Mouse (Mus musculus) kidney, adult 10 weeks (tissue): ENCODE measurements around the gene Zap70. TPM values are rescaled to one million over a fixed set of nuclear protein-coding genes. Genes with fewer than 3 reads are reported as not detected.

Experiments
- polyA plus RNA-seq: library from polyadenylated mRNA; stranded (reverse); fragments of 350-450 nt; fragmentation: Illumina TruSeq; extraction: RNeasy Lipid Tissue Mini Kit (QIAGEN cat#74804); gene quantifications from one replicate; pipeline ENCODE4 v1.2.3, GENCODE M21; 2014; ENCODE audit warnings: low read depth, low replicate concordance

The Zap70 gene
- not detected for polyA plus RNA-seq

DNA sequence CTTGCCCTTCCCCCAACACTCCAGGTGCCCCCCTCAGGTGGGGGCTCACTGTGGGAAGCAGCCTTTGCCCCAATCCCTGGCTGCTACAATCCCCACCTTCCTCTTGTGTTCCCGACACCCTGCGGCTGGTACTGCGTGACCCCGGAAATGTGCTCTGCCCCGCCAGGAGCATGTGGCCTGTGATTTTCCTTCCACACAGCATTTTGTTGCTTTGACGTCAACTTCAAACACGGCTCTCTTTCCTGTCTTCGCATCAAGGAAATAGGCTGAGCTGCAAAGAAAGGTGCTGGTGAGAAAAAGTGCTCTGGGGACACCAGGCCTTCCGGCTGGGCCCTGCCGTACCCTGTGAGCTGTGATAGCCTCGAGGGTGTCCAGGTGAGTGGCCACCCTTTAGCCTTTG is at the start of gene Zap70:
Zap70 (plus strand) TSS at position 231 of the 400 bp plus-strand sequence.

DNA sequence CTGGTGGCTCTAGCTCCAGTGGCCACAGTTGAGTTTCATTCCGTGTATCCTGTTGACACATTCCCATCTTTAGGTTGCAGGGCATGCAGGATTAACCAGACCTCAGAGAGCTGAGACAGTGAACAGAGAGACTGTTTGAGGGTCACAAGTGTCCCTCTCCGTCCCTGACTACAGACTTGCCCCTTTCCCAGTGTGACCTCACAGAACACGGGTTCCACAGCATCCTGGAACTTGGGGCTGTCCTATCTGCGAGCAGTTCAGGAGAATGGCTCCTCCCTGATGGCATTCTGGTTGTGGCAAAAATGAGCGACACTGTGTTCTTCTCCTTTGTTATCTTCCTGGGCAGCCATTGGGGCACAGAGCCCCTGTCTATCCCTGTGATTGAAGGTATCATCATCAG is 47.3 kb upstream of the Zap70 start, which contains the start of gene Actr1b:
Actr1b (minus strand) TSS at position 112 of the 400 bp plus-strand sequence.

Other genes with a start within 250 kb of the Zap70 start
- gene Cnnm3, start 249.9 kb upstream of the Zap70 start, polyA plus RNA-seq, result 8.3 TPM
- gene Ankrd23, start 224.9 kb upstream of the Zap70 start, polyA plus RNA-seq, result not detected
- gene Gm42417, start 222.4 kb upstream of the Zap70 start, polyA plus RNA-seq, result 0.32 TPM
- 2.5 TPM for gene Ankrd39, start 214.4 kb upstream of the Zap70 start, polyA plus RNA-seq
- gene Sema4c, start 203.4 kb upstream of the Zap70 start, polyA plus RNA-seq, result 0.81 TPM
- not detected for gene Fam178b, start 78.6 kb upstream of the Zap70 start, polyA plus RNA-seq
- gene Cox5b, start 70.3 kb upstream of the Zap70 start, polyA plus RNA-seq, result 213 TPM
- gene 4933424G06Rik, start 51.6 kb upstream of the Zap70 start, polyA plus RNA-seq, result 0.77 TPM
- gene Actr1b, start 47.4 kb upstream of the Zap70 start, polyA plus RNA-seq, result 17.0 TPM
- 36.3 TPM for gene Tmem131, start 181.9 kb downstream of the Zap70 start, polyA plus RNA-seq